Mouse (Mus musculus) stomach, postnatal 0 days (tissue): ENCODE results near the gene Pxn.

Experiments
- CTCF ChIP-seq: IDR thresholded peaks from 2 replicates; pipeline ENCODE4 v1.5.1; 2016; ENCODE audit warnings: antibody characterized with exemption, low read depth, mild to moderate bottlenecking, moderate library complexity
- EP300 ChIP-seq: optimal IDR thresholded peaks from 2 replicates; pipeline ENCODE3; 2016; ENCODE audit warnings: antibody characterized with exemption

DNA sequence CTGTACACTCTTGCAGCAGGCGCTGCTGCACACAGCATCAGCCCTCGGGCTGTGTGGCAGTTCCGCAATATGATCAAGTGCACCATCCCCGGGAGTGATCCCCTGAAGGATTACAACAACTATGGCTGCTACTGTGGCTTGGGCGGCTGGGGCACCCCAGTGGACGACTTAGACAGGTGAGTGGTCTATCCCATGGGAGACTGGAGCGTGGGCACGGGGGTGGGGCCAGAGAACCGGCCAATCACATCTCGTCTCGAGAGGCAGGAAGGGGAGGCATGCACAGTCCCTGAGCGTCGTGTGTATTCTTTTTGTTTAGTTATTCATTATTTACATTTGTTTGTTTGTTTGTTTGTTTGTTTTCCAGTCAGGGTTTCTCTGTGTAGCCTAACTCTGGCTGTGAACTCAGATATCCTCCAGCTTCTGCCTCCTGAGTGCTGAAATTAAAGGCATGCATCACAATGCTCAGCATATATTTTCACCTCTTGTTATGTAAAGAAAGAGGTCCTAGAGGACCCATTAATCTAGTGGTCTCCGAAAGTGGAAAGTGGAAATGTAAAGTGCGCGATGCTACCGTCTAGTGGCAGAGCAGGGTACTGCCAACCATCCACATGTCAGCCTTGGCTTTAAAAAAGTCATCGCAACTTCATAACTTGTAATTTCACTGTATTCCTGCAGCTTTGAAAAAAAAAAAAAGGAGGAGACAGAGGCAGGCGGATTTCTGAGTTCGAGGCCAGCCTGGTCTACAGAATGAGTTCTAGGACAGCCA, 35.5 kb upstream of the Pxn start:
- TF ChIP-seq EP300 = no peak
- TF ChIP-seq CTCF = peak; percentile 86
